Mouse (Mus musculus) forebrain, embryonic 15.5 days (tissue): ENCODE results near the gene Gm12216. TPM values are rescaled to one million over a fixed set of nuclear protein-coding genes. Genes with fewer than 3 reads are reported as not detected.

Source experiments
- ATAC-seq: fragments of 200-750 bp; cut with Nextera tagmentation; replicated peaks from 2 replicates; pipeline ENCODE4 v1.8.0; 2017; ENCODE audit warnings: mild to moderate bottlenecking, moderate TSS enrichment, moderate library complexity
- H3K27ac ChIP-seq: fragments of 300-500 bp; sonication (generic); replicated peaks from 2 replicates; pipeline ENCODE4 v1.5.1; 2015; ENCODE audit warnings: mild to moderate bottlenecking, inconsistent platforms
- H3K27me3 ChIP-seq: fragments of 300-500 bp; sonication (generic); 2 replicates; pipeline ENCODE4 v1.6.1; 2015; ENCODE audit warnings: inconsistent platforms
- H3K36me3 ChIP-seq: fragments of 300-500 bp; sonication (generic); 2 replicates; pipeline ENCODE4 v1.6.1; 2015; ENCODE audit warnings: mild to moderate bottlenecking, inconsistent platforms
- H3K4me1 ChIP-seq: fragments of 300-500 bp; sonication (generic); 2 replicates; pipeline ENCODE4 v1.6.1; 2015; ENCODE audit warnings: inconsistent platforms
- H3K4me2 ChIP-seq: fragments of 300-500 bp; sonication (generic); replicated peaks from 2 replicates; pipeline ENCODE4 v1.6.1; 2015; ENCODE audit warnings: mild to moderate bottlenecking, inconsistent platforms
- H3K4me3 ChIP-seq: fragments of 300-500 bp; sonication (generic); 2 replicates; pipeline ENCODE4 v1.5.1; 2015; ENCODE audit warnings: mild to moderate bottlenecking, inconsistent platforms
- H3K9ac ChIP-seq: fragments of 300-500 bp; sonication (generic); replicated peaks from 2 replicates; pipeline ENCODE4 v1.6.1; 2015; ENCODE audit warnings: mild to moderate bottlenecking, inconsistent platforms
- H3K9me3 ChIP-seq: fragments of 300-500 bp; sonication (generic); 2 replicates; pipeline ENCODE4 v1.6.1; 2016; ENCODE audit warnings: inconsistent platforms
- WGBS: fragments of 180-500 bp; shearing (Covaris S2); methylation state at CpG from one replicate; pipeline ENCODE4 v1.1.7; 2015; ENCODE audit warnings: mixed read lengths; 5-methylcytosine and 5-hydroxymethylcytosine counted together
- polyA plus RNA-seq: library from polyadenylated mRNA; unstranded; fragments of >200 nt; fragmentation: Nextera tagmentation; extraction: Ambion mirVana; gene quantifications from 2 replicates; pipeline ENCODE4 v1.2.1, GENCODE M21; 2015

Gene Gm12216
- polyA plus RNA-seq, 1 experiment from 2014 or later, result not detected

DNA sequence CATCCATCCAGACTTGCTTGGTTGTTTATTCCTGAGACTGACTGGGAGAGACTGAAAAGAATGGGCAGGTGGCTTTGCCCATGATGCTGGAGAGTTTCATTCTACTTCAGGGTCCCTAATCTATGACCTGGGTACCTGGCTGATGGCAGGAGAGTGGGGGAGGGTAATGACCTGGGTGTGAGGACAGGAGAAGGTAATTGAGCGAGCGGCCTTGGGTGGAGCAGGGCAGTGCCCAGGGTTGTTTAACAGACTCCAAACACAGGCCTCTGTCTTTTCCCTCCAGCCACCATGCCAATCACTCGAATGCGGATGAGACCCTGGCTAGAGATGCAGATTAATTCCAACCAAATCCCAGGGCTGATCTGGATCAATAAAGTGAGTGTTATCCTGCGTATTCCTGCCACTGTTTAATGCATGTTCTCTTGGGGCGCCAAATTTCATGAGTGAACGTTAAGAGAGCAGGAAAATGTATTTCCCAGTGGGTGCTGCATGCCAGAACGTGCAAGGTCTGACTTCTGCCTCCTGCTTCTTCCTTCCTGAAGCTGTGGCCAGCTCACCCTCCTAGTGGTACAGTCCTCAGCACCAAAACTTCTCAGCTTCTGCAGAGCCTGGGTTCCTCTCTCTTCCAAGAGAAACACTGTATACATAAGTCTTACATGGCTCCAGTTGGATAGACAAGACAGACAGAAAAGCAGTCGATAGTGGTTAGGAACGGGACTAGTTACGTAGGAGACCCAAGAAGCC lies 87.9 kb downstream of the Gm12216 start:
- Histone ChIP-seq H3K36me3 (no peaks in the 10 kb centered on the region), H3K9ac (no peak overlapping the region), H3K4me2 (peak overlapping the region; percentile 99), H3K27me3 (peaks cover 12% of the 10 kb centered on the region), H3K4me1 (peaks cover 10% of the 10 kb centered on the region), H3K4me3 (peak overlapping the region; percentile 91), H3K9me3 (no peaks in the 10 kb centered on the region), H3K27ac (no peak overlapping the region)
- ATAC-seq, result no peak
- WGBS, result 89% methylated on average over 11 of the region's 11 CpGs

DNA sequence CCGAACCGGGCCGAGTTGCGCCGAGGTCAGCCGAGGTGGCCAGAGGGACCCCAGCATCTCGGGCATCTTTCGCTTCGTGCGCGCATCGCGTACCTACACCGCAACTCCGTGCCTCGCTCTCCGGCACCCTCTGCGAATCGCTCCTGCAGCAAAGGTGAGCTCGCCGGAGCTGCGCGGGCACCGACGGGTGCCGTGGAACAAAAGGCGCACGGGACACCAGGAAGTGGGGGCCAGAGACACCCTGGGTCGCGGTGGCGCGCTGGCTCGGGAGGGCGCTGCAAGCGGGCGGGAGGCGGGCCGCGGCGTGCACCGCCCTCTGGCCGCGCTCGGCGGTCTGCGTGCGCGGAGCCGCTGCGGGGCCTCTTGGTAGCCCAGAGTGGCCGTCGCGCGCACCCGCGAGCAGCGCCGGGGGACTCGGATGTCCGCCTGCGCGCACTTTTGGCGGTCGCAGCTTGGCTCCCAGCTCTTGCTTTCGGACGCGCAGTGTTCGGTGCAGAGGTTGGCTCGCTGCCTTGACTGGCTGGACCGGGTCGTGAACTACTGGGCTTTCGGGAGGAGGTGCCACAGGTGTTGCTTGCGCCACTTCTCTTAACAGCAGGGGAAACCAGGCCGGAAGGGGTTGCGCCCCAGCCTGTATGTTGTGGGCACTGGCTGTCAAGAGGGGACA lies 88.8 kb downstream of the Gm12216 start:
- no peaks in the 10 kb centered on the region for H3K9me3 ChIP-seq
- peaks cover 10% of the 10 kb centered on the region for H3K4me1 ChIP-seq
- WGBS, result under 1% methylated on average over 75 of the region's 75 CpGs
- H3K27ac ChIP-seq, result no peak overlapping the region; the same call in 1 of the 2 replicates
- peak overlapping the region; percentile 67 for H3K9ac ChIP-seq
- H3K4me2 ChIP-seq, result peak overlapping the region; percentile 99
- peak overlapping the region; percentile 91 for H3K4me3 ChIP-seq
- no peaks in the 10 kb centered on the region for H3K36me3 ChIP-seq
- peaks cover 12% of the 10 kb centered on the region for H3K27me3 ChIP-seq
- ATAC-seq, result peak; percentile 77

DNA sequence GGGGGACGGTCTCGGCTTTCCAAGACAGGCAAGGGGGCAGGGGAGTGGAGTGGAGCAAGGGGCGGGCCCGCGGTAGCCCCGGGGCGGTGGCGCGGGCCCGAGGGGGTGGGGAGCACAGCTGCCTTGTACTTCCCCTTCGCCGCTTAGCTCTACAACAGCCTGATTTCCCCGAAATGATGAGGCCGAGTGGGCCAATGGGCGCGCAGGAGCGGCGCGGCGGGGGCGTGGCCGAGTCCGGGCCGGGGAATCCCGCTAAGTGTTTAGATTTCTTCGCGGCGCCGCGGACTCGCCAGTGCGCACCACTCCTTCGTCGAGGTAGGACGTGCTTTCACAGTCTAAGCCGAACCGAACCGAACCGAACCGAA lies 89.3 kb downstream of the Gm12216 start, which contains the start of gene Irf1:
Gene Irf1 (plus strand): TSS at position 255 of the 365 bp plus-strand sequence.
- Histone ChIP-seq H3K4me3 (peak within 1 kb of the TSS; percentile 91), H3K9me3 (no peaks in the 10 kb centered on the region), H3K9ac (peak within 1 kb of the TSS; percentile 67), H3K27ac (no peak within 1 kb of the TSS; the same call in 1 of the 2 replicates), H3K4me1 (peaks cover 10% of the 10 kb centered on the region), H3K36me3 (no peaks in the 10 kb centered on the region), H3K27me3 (peaks cover 12% of the 10 kb centered on the region), H3K4me2 (peak within 1 kb of the TSS; percentile 99)
- WGBS, result 1% methylated on average over 39 of the region's 40 CpGs
- ATAC-seq, result peak; percentile 95

DNA sequence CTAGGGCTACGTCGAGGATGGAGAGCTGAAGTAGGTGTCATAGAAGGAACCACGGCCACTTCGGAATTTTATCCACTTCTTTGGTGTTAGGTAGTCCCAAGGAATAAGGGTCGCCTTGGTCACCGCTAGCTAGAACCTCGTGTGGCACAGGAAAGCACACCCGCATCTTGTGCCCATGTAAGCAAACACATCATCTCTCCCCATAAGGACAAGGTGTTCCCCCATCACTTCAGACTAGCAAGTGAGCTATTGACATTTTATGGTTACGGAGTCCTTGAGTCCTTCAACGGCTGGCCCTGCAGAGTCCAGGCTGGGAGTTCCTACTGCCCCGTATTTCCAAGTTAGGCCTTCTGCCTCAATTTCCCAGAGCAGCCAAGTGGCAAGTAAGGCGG lies 89.9 kb downstream of the Gm12216 start:
- Histone ChIP-seq H3K4me1 (peaks cover 10% of the 10 kb centered on the region), H3K27me3 (peaks cover 12% of the 10 kb centered on the region), H3K36me3 (no peaks in the 10 kb centered on the region), H3K9me3 (no peaks in the 10 kb centered on the region), H3K9ac (no peak overlapping the region), H3K4me3 (peak overlapping the region; percentile 91), H3K4me2 (peak overlapping the region; percentile 99), H3K27ac (no peak overlapping the region)
- ATAC-seq, result no peak
- 66% methylated on average over 12 of the region's 12 CpGs for WGBS

DNA sequence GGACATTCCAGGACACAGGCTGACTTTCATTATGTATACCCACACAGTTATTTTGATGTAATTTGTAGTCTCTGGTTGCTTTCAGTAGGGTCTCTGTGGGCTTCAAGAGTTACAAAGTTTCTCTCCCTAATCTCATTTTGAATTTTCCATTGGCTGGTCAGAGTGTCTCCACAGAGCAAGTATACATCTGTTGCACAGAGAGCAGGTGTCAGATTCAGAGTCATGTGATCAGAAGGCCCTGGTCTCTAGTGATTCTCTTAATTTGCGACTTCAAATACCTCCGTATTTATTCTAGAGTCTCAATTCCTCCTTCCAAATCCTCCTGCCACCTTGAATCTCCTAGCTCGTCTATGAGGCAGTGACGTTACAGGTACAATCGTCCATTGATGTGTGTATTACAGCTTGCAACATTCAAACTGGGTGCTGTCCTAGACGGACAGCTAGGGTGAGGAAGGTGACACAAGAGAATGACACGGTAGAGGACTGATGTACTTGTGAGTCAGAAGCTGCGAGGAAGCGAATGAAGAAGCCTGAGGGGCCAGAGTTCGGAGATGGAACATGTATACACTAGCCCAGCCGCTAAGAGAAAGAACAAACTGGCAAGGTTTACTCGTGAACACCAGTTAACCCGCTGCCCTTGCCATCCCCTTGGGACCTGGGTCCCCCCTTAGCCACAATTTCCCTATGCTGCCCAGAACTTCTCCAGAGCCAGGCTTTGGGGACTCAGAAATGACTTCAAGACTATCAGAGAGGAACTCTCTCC lies 90.5 kb downstream of the Gm12216 start:
- Histone ChIP-seq H3K27ac (no peak overlapping the region), H3K4me2 (no peak overlapping the region), H3K27me3 (peaks cover 12% of the 10 kb centered on the region), H3K4me3 (no peak overlapping the region), H3K9me3 (no peaks in the 10 kb centered on the region), H3K9ac (no peak overlapping the region), H3K36me3 (no peaks in the 10 kb centered on the region), H3K4me1 (peaks cover 14% of the 10 kb centered on the region)
- WGBS, result 84% methylated on average over 13 of the region's 13 CpGs
- ATAC-seq, result no peak

DNA sequence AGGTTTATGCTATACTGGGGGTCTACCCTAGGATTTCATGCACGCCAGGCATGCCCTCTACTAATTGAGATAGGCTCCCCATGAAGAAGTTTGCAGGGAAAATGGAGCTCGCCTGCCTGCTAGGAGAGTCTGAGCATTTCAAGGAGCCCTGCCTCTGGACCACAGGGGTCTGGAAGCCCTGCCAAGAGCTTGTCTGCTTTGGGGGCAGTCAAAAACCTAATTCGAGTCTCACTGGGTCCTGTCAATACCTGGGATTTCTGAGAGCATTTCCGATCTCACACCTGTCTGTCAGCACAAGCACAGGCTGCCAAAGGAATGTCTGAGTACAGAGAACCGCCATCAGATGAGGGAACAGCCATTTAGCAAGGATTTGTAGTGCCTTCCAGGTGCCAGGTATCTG lies 94.5 kb downstream of the Gm12216 start:
- no peak overlapping the region for H3K4me3 ChIP-seq
- 44% methylated on average over 5 of the region's 5 CpGs for WGBS
- H3K36me3 ChIP-seq, result no peaks in the 10 kb centered on the region
- H3K27me3 ChIP-seq, result peaks cover 25% of the 10 kb centered on the region
- H3K9ac ChIP-seq, result no peak overlapping the region
- no peak overlapping the region for H3K27ac ChIP-seq
- no peaks in the 10 kb centered on the region for H3K9me3 ChIP-seq
- H3K4me1 ChIP-seq, result peaks cover 31% of the 10 kb centered on the region
- ATAC-seq, result no peak
- no peak overlapping the region for H3K4me2 ChIP-seq

DNA sequence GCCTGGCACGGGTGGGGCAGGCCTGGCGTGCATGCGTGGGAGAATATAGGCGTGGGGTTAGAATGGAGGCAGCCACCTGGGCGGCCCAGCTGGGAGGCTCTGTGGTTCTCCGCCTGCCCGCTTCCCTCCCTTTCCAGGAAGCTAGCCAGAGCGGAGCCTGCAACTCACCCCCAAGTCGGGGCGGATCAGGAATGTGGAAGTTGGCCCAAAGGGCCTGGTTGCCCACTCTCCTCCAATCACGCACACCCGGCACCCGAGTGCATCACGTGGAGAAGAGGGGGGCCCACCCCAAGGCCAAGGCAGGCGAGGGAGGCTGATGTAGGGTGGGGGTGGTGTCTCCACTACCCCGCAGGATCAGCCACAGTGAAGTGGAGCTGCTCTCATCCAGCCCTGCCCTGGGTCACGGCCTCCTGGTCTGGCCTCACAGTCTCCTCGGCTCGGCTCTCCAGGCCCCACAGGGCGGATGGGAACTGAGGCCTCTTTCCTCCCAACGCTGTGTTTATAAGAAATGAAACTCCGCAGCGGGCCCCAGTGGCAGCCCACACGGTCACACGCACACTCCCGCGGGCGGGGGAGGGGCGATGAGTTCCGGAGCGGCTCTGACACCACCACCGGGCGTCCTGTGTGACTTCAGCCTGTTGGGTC lies 95.4 kb downstream of the Gm12216 start:
- peak; percentile 77 for ATAC-seq
- Histone ChIP-seq H3K9ac (peak overlapping the region; percentile 10; the same call in 1 of the 2 replicates), H3K4me3 (peak overlapping the region; percentile 30), H3K4me2 (peak overlapping the region; percentile 57), H3K27ac (no peak overlapping the region; the same call in 1 of the 2 replicates), H3K27me3 (peaks cover 17% of the 10 kb centered on the region), H3K4me1 (peaks cover 30% of the 10 kb centered on the region), H3K36me3 (no peaks in the 10 kb centered on the region), H3K9me3 (no peaks in the 10 kb centered on the region)
- WGBS, result 2% methylated on average over 33 of the region's 33 CpGs

DNA sequence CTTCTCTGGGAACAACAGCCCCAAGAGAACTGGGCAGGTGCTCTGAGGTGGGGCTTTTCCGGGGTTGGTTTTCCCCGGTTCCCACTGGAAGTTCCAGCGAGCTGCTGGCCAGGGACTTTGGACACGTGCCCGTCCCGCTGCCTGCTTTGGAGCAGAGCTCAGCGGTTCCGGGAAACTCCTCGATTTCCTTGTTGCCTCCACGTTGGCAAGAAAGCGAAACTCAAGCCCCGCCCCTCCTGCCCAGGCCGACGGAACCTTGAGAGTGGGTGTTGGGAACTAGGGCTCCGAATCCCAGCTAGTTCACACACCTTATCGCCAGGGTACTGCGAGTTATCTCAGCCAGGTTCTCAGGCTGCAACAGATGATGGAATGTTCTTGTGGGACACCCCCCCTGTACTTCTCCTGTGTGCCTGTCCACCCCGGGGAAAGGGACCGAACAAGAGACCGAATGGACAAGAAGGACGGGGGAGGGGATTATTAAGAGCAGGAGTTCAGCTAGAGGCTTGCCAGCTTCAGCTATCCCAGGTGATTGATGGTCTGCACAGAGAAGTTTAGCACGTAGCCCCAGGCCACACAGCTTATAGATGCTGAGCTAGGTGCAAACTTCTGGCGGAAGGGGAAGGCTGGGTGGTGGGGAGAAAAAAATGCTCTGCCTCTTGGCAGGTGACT lies 96.1 kb downstream of the Gm12216 start:
- Histone ChIP-seq H3K27ac (no peak overlapping the region), H3K9me3 (no peaks in the 10 kb centered on the region), H3K4me2 (peak overlapping the region; percentile 57), H3K9ac (peak overlapping the region; percentile 10; the same call in 1 of the 2 replicates), H3K4me3 (peak overlapping the region; percentile 30), H3K4me1 (peaks cover 30% of the 10 kb centered on the region), H3K36me3 (no peaks in the 10 kb centered on the region), H3K27me3 (peaks cover 16% of the 10 kb centered on the region)
- ATAC-seq, result no peak; the same call in 1 of the 2 replicates
- 5% methylated on average over 23 of the region's 23 CpGs for WGBS

DNA sequence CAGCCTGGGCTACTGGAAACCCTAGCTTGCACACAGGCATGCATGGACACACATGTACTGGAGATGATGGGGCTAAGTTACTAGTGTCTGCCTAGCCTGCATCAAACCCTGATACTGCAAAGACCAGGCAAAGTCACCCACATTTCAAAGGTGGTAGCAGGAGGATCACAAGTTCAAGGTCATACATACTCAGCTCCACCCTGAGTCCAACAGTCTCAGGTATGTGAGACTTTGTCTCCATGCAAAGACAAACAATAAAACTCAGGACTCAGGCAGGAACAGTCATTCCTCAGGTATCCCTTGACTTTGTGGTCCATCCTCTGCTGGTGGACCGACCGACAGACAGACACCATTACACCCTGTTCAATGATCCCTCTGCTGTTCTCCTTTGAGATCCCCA lies 96.6 kb downstream of the Gm12216 start:
- H3K4me2 ChIP-seq, result peak overlapping the region; percentile 57
- ATAC-seq, result no peak
- no peaks in the 10 kb centered on the region for H3K9me3 ChIP-seq
- H3K27me3 ChIP-seq, result peaks cover 15% of the 10 kb centered on the region
- WGBS, result 75% methylated on average over 2 of the region's 2 CpGs
- peak overlapping the region; percentile 30; the same call in 1 of the 2 replicates for H3K4me3 ChIP-seq
- H3K36me3 ChIP-seq, result no peaks in the 10 kb centered on the region
- no peak overlapping the region for H3K27ac ChIP-seq
- no peak overlapping the region for H3K9ac ChIP-seq
- H3K4me1 ChIP-seq, result peaks cover 30% of the 10 kb centered on the region

DNA sequence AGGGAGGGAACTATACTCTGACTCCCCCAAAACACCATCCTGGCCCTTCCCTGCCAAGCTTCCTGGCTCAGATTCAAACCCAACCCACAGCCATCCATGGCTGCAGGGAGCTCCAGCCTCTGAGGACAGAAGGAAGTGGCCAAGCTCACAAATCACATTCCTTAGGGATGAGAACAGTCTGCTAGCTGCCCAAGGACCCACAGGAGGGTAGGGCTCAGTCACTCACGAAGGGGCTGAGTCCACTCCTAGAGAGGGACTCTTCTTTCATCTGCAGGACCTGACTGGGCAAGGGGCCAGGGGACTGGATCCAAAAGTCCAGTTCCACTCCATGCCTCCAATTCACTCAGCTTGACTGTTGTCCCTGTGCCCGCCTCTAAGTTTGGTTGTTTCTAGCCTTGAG lies 97.2 kb downstream of the Gm12216 start:
- Histone ChIP-seq H3K4me1 (peaks cover 30% of the 10 kb centered on the region), H3K4me2 (no peak overlapping the region), H3K4me3 (no peak overlapping the region), H3K27ac (no peak overlapping the region), H3K9me3 (no peaks in the 10 kb centered on the region), H3K9ac (no peak overlapping the region), H3K36me3 (no peaks in the 10 kb centered on the region), H3K27me3 (peaks cover 12% of the 10 kb centered on the region)
- ATAC-seq, result no peak
- 50% methylated on average over 2 of the region's 2 CpGs for WGBS

DNA sequence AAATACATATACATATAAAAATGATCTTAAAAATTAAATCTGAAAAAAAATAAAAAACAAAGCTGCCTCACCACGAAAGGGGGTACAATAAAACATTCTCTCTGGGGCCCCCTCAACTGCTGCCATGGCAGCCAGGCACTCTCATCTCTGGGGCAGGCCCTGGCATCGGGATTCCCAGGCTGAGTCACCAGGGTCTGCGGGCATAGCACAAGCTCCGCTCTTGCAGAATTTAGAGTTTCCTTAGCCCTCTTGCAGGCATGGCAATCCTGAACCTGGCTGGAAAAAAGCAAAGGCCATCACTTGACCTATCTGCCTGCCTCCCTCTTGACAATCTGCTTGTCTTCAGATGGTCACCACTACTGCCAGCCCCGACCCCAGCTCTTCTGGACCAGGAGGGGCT lies 97.8 kb downstream of the Gm12216 start:
- Histone ChIP-seq H3K36me3 (no peaks in the 10 kb centered on the region), H3K4me2 (no peak overlapping the region), H3K9ac (no peak overlapping the region), H3K27me3 (peaks cover 12% of the 10 kb centered on the region), H3K9me3 (no peaks in the 10 kb centered on the region), H3K4me1 (peaks cover 30% of the 10 kb centered on the region), H3K4me3 (no peak overlapping the region), H3K27ac (no peak overlapping the region)
- WGBS, result 74% methylated on average over 5 of the region's 5 CpGs
- ATAC-seq, result no peak
